Mouse (Mus musculus) liver, embryonic 16.5 days (tissue): Measurements from ENCODE around the gene Dgkz. TPM values are rescaled to one million over a fixed set of nuclear protein-coding genes. Genes with fewer than 3 reads are reported as not detected.

ENCODE experiments used
- ATAC-seq: fragments of 200-750 bp; cut with Nextera tagmentation; 2 replicates; pipeline ENCODE4 v1.8.0; 2017; ENCODE audit warnings: low read depth, mild to moderate bottlenecking, moderate number of reproducible peaks, moderate library complexity
- H3K27ac ChIP-seq: fragments of 300-500 bp; sonication (generic); 2 replicates; pipeline ENCODE4 v1.5.1; 2014; ENCODE audit warnings: mild to moderate bottlenecking, low read length
- H3K27me3 ChIP-seq: fragments of 300-500 bp; sonication (generic); 2 replicates; pipeline ENCODE4 v1.6.1; 2014; ENCODE audit warnings: low read depth, low read length, mixed read lengths; ENCODE audit not compliant: control insufficient read depth, insufficient read depth
- H3K36me3 ChIP-seq: fragments of 300-500 bp; sonication (generic); 2 replicates; pipeline ENCODE4 v1.6.1; 2014; ENCODE audit warnings: mild to moderate bottlenecking; ENCODE audit not compliant: control insufficient read depth, insufficient read depth
- H3K4me1 ChIP-seq: fragments of 300-500 bp; sonication (generic); 2 replicates; pipeline ENCODE4 v1.6.1; 2014; ENCODE audit warnings: low read depth, low read length, mixed read lengths; ENCODE audit not compliant: control insufficient read depth
- H3K4me2 ChIP-seq: fragments of 300-500 bp; sonication (generic); 2 replicates; pipeline ENCODE4 v1.6.1; 2014; ENCODE audit warnings: low read depth, low read length, mixed read lengths
- H3K4me3 ChIP-seq: fragments of 300-500 bp; sonication (generic); 2 replicates; pipeline ENCODE4 v1.5.1; 2014; ENCODE audit warnings: low read depth, mild to moderate bottlenecking, low read length
- H3K9ac ChIP-seq: fragments of 300-500 bp; sonication (generic); 2 replicates; pipeline ENCODE4 v1.6.1; 2014; ENCODE audit warnings: low read depth, low read length
- H3K9me3 ChIP-seq: fragments of 300-500 bp; sonication (generic); replicated peaks from 2 replicates; pipeline ENCODE4 v1.6.1; 2016; ENCODE audit warnings: low read length; ENCODE audit not compliant: control insufficient read depth
- WGBS: fragments of 180-500 bp; shearing (Covaris S2); extraction: QIAGEN DNeasy Blood & Tissue Kit; methylation state at CpG from one replicate; pipeline ENCODE4 v1.1.7; 2014; ENCODE audit not compliant: insufficient replicate concordance; 5-methylcytosine and 5-hydroxymethylcytosine counted together
- polyA plus RNA-seq: library from polyadenylated mRNA; unstranded; fragments of >200 nt; fragmentation: Nextera tagmentation; extraction: Ambion mirVana; gene quantifications from 2 replicates; pipeline ENCODE4 v1.2.1, GENCODE M21; 2015

Gene Dgkz
- polyA plus RNA-seq, 1 experiment from 2014 or later = 24.1 TPM

- H3K9ac ChIP-seq = no peak overlapping the region
- H3K4me1 ChIP-seq = peaks cover 2% of the 10 kb centered on the region
- no peak overlapping the region for H3K4me2 ChIP-seq
- no peaks in the 10 kb centered on the region for H3K9me3 ChIP-seq
- no peaks in the 10 kb centered on the region for H3K27me3 ChIP-seq
- no peak overlapping the region for H3K27ac ChIP-seq
- 43% methylated on average over 6 of the region's 6 CpGs for WGBS
- no peak overlapping the region for H3K4me3 ChIP-seq
- no peak for ATAC-seq
- no peaks in the 10 kb centered on the region for H3K36me3 ChIP-seq
These were observed 38.6 kb upstream of the Dgkz start for GRCm38 (mm10) chr2:92014248-92014647.

- peaks cover 9% of the 10 kb centered on the region for H3K4me1 ChIP-seq
- H3K9ac ChIP-seq = no peak overlapping the region
- no peak for ATAC-seq
- H3K9me3 ChIP-seq = no peaks in the 10 kb centered on the region
- H3K27me3 ChIP-seq = no peaks in the 10 kb centered on the region
- no peaks in the 10 kb centered on the region for H3K36me3 ChIP-seq
- no peak overlapping the region for H3K4me2 ChIP-seq
- WGBS = 52% methylated on average over 8 of the region's 8 CpGs
- no peak overlapping the region for H3K4me3 ChIP-seq
- no peak overlapping the region for H3K27ac ChIP-seq
These were observed 37.2 kb upstream of the Dgkz start for GRCm38 (mm10) chr2:92012768-92013445.

- WGBS = 70% methylated on average over 12 of the region's 12 CpGs
- Histone ChIP-seq H3K4me1 (peaks cover 21% of the 10 kb centered on the region), H3K27me3 (peaks cover 4% of the 10 kb centered on the region; the same call in 1 of the 2 replicates), H3K9me3 (no peaks in the 10 kb centered on the region), H3K4me3 (no peak overlapping the region), H3K27ac (no peak overlapping the region), H3K36me3 (no peaks in the 10 kb centered on the region), H3K9ac (no peak overlapping the region), H3K4me2 (no peak overlapping the region)
- no peak for ATAC-seq
These were observed 36.0 kb upstream of the Dgkz start for GRCm38 (mm10) chr2:92011424-92012353.

- Histone ChIP-seq H3K4me2 (peak overlapping the region; percentile 89), H3K27me3 (peaks cover 4% of the 10 kb centered on the region), H3K36me3 (no peaks in the 10 kb centered on the region), H3K27ac (peak overlapping the region; percentile 28; the same call in 1 of the 2 replicates), H3K4me1 (peaks cover 22% of the 10 kb centered on the region), H3K4me3 (peak overlapping the region; percentile 65), H3K9ac (peak overlapping the region; percentile 62), H3K9me3 (no peaks in the 10 kb centered on the region)
- WGBS = 6% methylated on average over 20 of the region's 20 CpGs
- 0 out of 2 replicates have a peak, but pooled peaks have one; percentile 3 for ATAC-seq
These were observed 33.1 kb upstream of the Dgkz start for GRCm38 (mm10) chr2:92008623-92009404.

- peak; percentile 99 for ATAC-seq
- no peaks in the 10 kb centered on the region for H3K9me3 ChIP-seq
- H3K27ac ChIP-seq = no peak overlapping the region; the same call in 1 of the 2 replicates
- H3K4me1 ChIP-seq = peaks cover 22% of the 10 kb centered on the region
- peaks cover 4% of the 10 kb centered on the region for H3K27me3 ChIP-seq
- no peaks in the 10 kb centered on the region for H3K36me3 ChIP-seq
- peak overlapping the region; percentile 89 for H3K4me2 ChIP-seq
- peak overlapping the region; percentile 62 for H3K9ac ChIP-seq
- WGBS = under 1% methylated on average over 33 of the region's 34 CpGs
- peak overlapping the region; percentile 65 for H3K4me3 ChIP-seq
These were observed 32.4 kb upstream of the Dgkz start for GRCm38 (mm10) chr2:92007933-92008622.

- peak overlapping the region; percentile 13; the same call in 1 of the 2 replicates for H3K9ac ChIP-seq
- H3K27me3 ChIP-seq = peaks cover 4% of the 10 kb centered on the region
- H3K4me1 ChIP-seq = peaks cover 19% of the 10 kb centered on the region
- no peak for ATAC-seq
- H3K4me2 ChIP-seq = peak overlapping the region; percentile 89
- no peak overlapping the region; the same call in 1 of the 2 replicates for H3K27ac ChIP-seq
- H3K4me3 ChIP-seq = peak overlapping the region; percentile 65
- H3K36me3 ChIP-seq = no peaks in the 10 kb centered on the region
- 2% methylated on average over 28 of the region's 28 CpGs for WGBS
- H3K9me3 ChIP-seq = no peaks in the 10 kb centered on the region
These were observed 31.6 kb upstream of the Dgkz start for GRCm38 (mm10) chr2:92006983-92007921.

- Histone ChIP-seq H3K27ac (no peak overlapping the region), H3K4me2 (peak overlapping the region; percentile 89; the same call in 1 of the 2 replicates), H3K27me3 (peaks cover 4% of the 10 kb centered on the region), H3K4me1 (peaks cover 19% of the 10 kb centered on the region), H3K9me3 (no peaks in the 10 kb centered on the region), H3K4me3 (no peak overlapping the region), H3K36me3 (no peaks in the 10 kb centered on the region), H3K9ac (no peak overlapping the region)
- no peak for ATAC-seq
- 43% methylated on average over 6 of the region's 6 CpGs for WGBS
These were observed 30.8 kb upstream of the Dgkz start for GRCm38 (mm10) chr2:92006491-92006890.
